ENCODE assay signal across 11 mouse cellular contexts in the genomic region with DNA sequence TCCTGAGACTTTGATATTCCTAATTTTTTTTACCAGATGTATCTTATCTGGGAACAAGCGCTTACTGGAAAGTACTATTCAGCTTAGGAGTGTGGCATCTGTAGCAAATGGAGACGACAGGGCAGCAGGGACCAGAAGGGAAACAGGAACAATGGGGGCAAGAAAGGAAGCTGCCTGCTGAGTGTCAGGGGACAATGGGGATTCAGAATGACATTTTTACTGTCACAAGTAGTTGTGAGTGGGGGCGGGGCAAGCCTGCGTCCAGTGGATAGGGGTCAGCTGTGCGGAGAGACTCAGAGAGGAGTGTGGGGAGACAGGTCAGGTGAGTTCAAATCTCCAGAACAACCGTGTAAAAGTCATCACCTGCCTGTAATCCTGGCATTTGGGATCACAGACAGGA. TPM values are rescaled to one million over a fixed set of nuclear protein-coding genes. Genes with fewer than 3 reads are reported as not detected.
A peak's percentile ranks its signal among the peaks of the same experiment; 100 is the strongest.
DNase-seq lines count a peak whose midpoint lies in the region; ATAC-seq and TF ChIP-seq lines count a peak whose summit lies in the region.
"Had no signal": no experiment of that assay in that cellular context is flagged by ENCODE, and none has a peak within 500 bp of the region (broad histone marks: within the 10 kb centered on the region; RNA-seq: fewer than 3 reads in every experiment).

No protein-coding gene starts in this region.

- H3K4me3 ChIP-seq in kidney, adult 2 months (ENCODE audit: insufficient read depth, low read depth, low read length) = no peak overlapping the region
- no peak overlapping the region for H3K4me3 ChIP-seq in intestine, embryonic 15.5 days (replicated peaks)
- H3K4me3 ChIP-seq: embryonic facial prominence, embryonic 12.5 days; left cerebral cortex, adult 2 months; megakaryocyte, embryonic 14.5 days had no signal

- H3K27me3 ChIP-seq in kidney, adult 2 months (replicated peaks; ENCODE audit: control insufficient read depth, insufficient read depth, low read length) = no peaks in the 10 kb centered on the region
- no peaks in the 10 kb centered on the region for H3K27me3 ChIP-seq in intestine, embryonic 15.5 days (replicated peaks)
- H3K27me3 ChIP-seq: embryonic facial prominence, embryonic 12.5 days; megakaryocyte, embryonic 14.5 days; Patski had no signal

- no peak overlapping the region for H3K27ac ChIP-seq in kidney, adult 2 months (ENCODE audit: insufficient read depth, low read depth, low read length)
- no peak overlapping the region for H3K27ac ChIP-seq in intestine, embryonic 15.5 days
- H3K27ac ChIP-seq: embryonic facial prominence, embryonic 12.5 days; left cerebral cortex, adult 2 months had no signal

- WGBS in kidney, adult 2 months = 52% methylated on average over 6 of the region's 6 CpGs
- WGBS in intestine, embryonic 15.5 days = 28% methylated on average over 6 of the region's 6 CpGs

- H3K9me3 ChIP-seq in intestine, embryonic 15.5 days = no peaks in the 10 kb centered on the region
- H3K9me3 ChIP-seq: embryonic facial prominence, embryonic 12.5 days had no signal

- no peak for TF ChIP-seq POLR2A in kidney, adult 2 months (IDR thresholded peaks at IDR 0.05; ENCODE audit: low read depth, low read length)

- ATAC-seq in intestine, embryonic 15.5 days = peak; percentile 36; the same call in 1 of the 2 replicates
- ATAC-seq: Patski had no signal

- H3K4me2 ChIP-seq in intestine, embryonic 15.5 days (replicated peaks) = no peak overlapping the region
- H3K4me2 ChIP-seq: embryonic facial prominence, embryonic 12.5 days had no signal

- DNase-seq in kidney, postnatal 25 days = peak; percentile 15 to 41
- DNase-seq in kidney, adult 2 months = no peak
- peak; percentile 13 for DNase-seq in thymus, postnatal 4 days
- DNase-seq in thymus, postnatal 25 days = no peak
- no peak for DNase-seq in spleen, postnatal 36 days (ENCODE audit: low spot score in 2 of 2)
- no peak for DNase-seq in right cerebral cortex, postnatal 25 days

- no peak for TF ChIP-seq CTCF in kidney, adult 2 months (conservative IDR thresholded peaks at IDR 0.05; ENCODE audit: insufficient read depth, insufficient read length, low read depth, low read length)

- peaks cover 3% of the 10 kb centered on the region; the same call in 1 of the 2 replicates for H3K4me1 ChIP-seq in kidney, adult 2 months (ENCODE audit: control insufficient read depth, insufficient read depth, low read length)
- H3K4me1 ChIP-seq in intestine, embryonic 15.5 days (replicated peaks) = peaks cover 7% of the 10 kb centered on the region

- no peak overlapping the region for H3K9ac ChIP-seq in intestine, embryonic 15.5 days
- H3K9ac ChIP-seq: embryonic facial prominence, embryonic 12.5 days had no signal

- no peaks in the 10 kb centered on the region for H3K36me3 ChIP-seq in kidney, adult 2 months (ENCODE audit: control insufficient read depth, insufficient read depth, low read length)
- no peaks in the 10 kb centered on the region for H3K36me3 ChIP-seq in intestine, embryonic 15.5 days
- H3K36me3 ChIP-seq: embryonic facial prominence, embryonic 12.5 days had no signal

RNA-seq across cellular contexts. Expression of a gene that starts 52.3 kb away (rescaled TPM):
- 22.3 and 26.7 TPM in 2 replicates for polyA plus RNA-seq in kidney, adult 2 months (2012; rRNA removed)
- 12.9 and 13.5 TPM in 2 replicates for polyA plus RNA-seq in intestine, embryonic 15.5 days (2015; fragmentation: Nextera tagmentation; extraction: Ambion mirVana)

Comparison
In these comparisons a context has a peak if more than half of its experiments do, and no peak if none do; other contexts are left out.
1. DNase-seq: peak in kidney, postnatal 25 days (2 of 2) and thymus, postnatal 4 days (single experiment); none in kidney, adult 2 months (single experiment), thymus, postnatal 25 days (single experiment), spleen, postnatal 36 days (0 of 2) and right cerebral cortex, postnatal 25 days (single experiment).